Mouse (Mus musculus) limb, embryonic 14.5 days (tissue): ENCODE results near the gene Hoxc13. TPM values are rescaled to one million over a fixed set of nuclear protein-coding genes. Genes with fewer than 3 reads are reported as not detected.
A peak's percentile ranks its signal among the peaks of the same experiment; 100 is the strongest.

Experiments used
- ATAC-seq: fragments of 200-750 bp; cut with Nextera tagmentation; 2 replicates; pipeline ENCODE4 v1.8.0; 2017; ENCODE audit warnings: low read depth, moderate number of reproducible peaks, moderate TSS enrichment; ENCODE audit not compliant: low FRiP score
- DNase-seq: peaks from one replicate; pipeline ENCODE4 v3.0.0-alpha.2; 2015; ENCODE audit warnings: low spot score
- H3K27ac ChIP-seq: fragments of 300-500 bp; sonication (generic); replicated peaks from 2 replicates; pipeline ENCODE4 v1.5.1; 2014; ENCODE audit warnings: low read depth, mild to moderate bottlenecking, low read length, moderate library complexity, mixed read lengths
- H3K27me3 ChIP-seq: fragments of 300-500 bp; sonication (generic); 2 replicates; pipeline ENCODE4 v1.6.1; 2014; ENCODE audit warnings: low read length, mixed read lengths; ENCODE audit not compliant: control insufficient read depth, insufficient read depth
- H3K36me3 ChIP-seq: fragments of 300-500 bp; sonication (generic); 2 replicates; pipeline ENCODE4 v1.6.1; 2014; ENCODE audit warnings: mild to moderate bottlenecking, low read length, moderate library complexity, mixed read lengths; ENCODE audit not compliant: control insufficient read depth, insufficient read depth
- H3K4me1 ChIP-seq: fragments of 300-500 bp; sonication (generic); 2 replicates; pipeline ENCODE4 v1.6.1; 2014; ENCODE audit warnings: antibody characterized with exemption, low read length, mixed read lengths; ENCODE audit not compliant: control insufficient read depth, insufficient read depth
- H3K4me2 ChIP-seq: fragments of 300-500 bp; sonication (generic); replicated peaks from 2 replicates; pipeline ENCODE4 v1.6.1; 2014; ENCODE audit warnings: low read depth, mild to moderate bottlenecking, low read length, moderate library complexity; ENCODE audit not compliant: severe bottlenecking
- H3K4me3 ChIP-seq: fragments of 300-500 bp; sonication (generic); replicated peaks from 2 replicates; pipeline ENCODE4 v1.5.1; 2014; ENCODE audit warnings: low read length
- H3K9ac ChIP-seq: fragments of 300-500 bp; sonication (generic); 2 replicates; pipeline ENCODE4 v1.6.1; 2014; ENCODE audit warnings: mild to moderate bottlenecking, low read depth, low read length, moderate library complexity; ENCODE audit not compliant: severe bottlenecking
- H3K9me3 ChIP-seq: fragments of 300-500 bp; sonication (generic); 2 replicates; pipeline ENCODE4 v1.6.1; 2016; ENCODE audit warnings: low read length; ENCODE audit not compliant: control insufficient read depth
- POLR2A ChIP-seq: fragments of 200-500 bp; IDR thresholded peaks from 2 replicates; pipeline ENCODE4 v1.8.0; 2012; ENCODE audit warnings: inconsistent platforms, mild to moderate bottlenecking, moderate library complexity, borderline replicate concordance; ENCODE audit not compliant: insufficient read depth, insufficient read length; ENCODE audit errors: extremely low read depth
- WGBS: fragments of 180-500 bp; shearing (Covaris S2); extraction: QIAGEN DNeasy Blood & Tissue Kit; methylation state at CpG from one replicate; pipeline ENCODE4 v1.1.7; 2014; 5-methylcytosine and 5-hydroxymethylcytosine counted together
- polyA plus RNA-seq, 2 experiments: library from polyadenylated mRNA; depleted of rRNA in 1 of 2; stranded (reverse) in 1 of 2; unstranded in 1 of 2; fragments of >200 nt; fragmentation: Nextera tagmentation in 1 of 2; extraction: Ambion mirVana in 1 of 2; gene quantifications; 2 replicates each; pipeline versions ENCODE4 v1.2.1 to v1.2.3; 2012 to 2014

Hoxc13 gene
- polyA plus RNA-seq, 2 experiments = 2.9 to 6.1 TPM

- Histone ChIP-seq H3K36me3 (no peaks in the 10 kb centered on the region), H3K27ac (peak overlapping the region; percentile 15; the same call in 1 of the 2 replicates), H3K4me1 (no peaks in the 10 kb centered on the region), H3K9me3 (no peaks in the 10 kb centered on the region), H3K4me3 (peak overlapping the region; percentile 13; the same call in 1 of the 2 replicates), H3K27me3 (peaks cover 90% of the 10 kb centered on the region), H3K9ac (no peak overlapping the region), H3K4me2 (peak overlapping the region; percentile 8)
- WGBS = 2% methylated on average over 9 of the region's 9 CpGs
- TF ChIP-seq POLR2A = no peak
- ATAC-seq = no peak
- DNase-seq = no peak
Measured at GRCm38 (mm10) chr15:102947276-102947675, 26.4 kb downstream of the Hoxc13 start.

GRCm38 (mm10) chr15:102948842-102949241, 27.9 kb downstream of the Hoxc13 start:
- peak overlapping the region; percentile 8; the same call in 1 of the 2 replicates for H3K4me2 ChIP-seq
- H3K9me3 ChIP-seq = no peaks in the 10 kb centered on the region
- H3K27ac ChIP-seq = no peak overlapping the region
- H3K36me3 ChIP-seq = no peaks in the 10 kb centered on the region
- DNase-seq (no peak), ATAC-seq (no peak)
- H3K9ac ChIP-seq = no peak overlapping the region
- H3K4me1 ChIP-seq = no peaks in the 10 kb centered on the region
- 24% methylated on average over 2 of the region's 2 CpGs for WGBS
- no peak overlapping the region for H3K4me3 ChIP-seq
- peaks cover 89% of the 10 kb centered on the region for H3K27me3 ChIP-seq
- TF ChIP-seq POLR2A = no peak

GRCm38 (mm10) chr15:102949696-102950095, 28.8 kb downstream of the Hoxc13 start:
- TF ChIP-seq POLR2A = no peak
- H3K27me3 ChIP-seq = peaks cover 89% of the 10 kb centered on the region
- H3K9me3 ChIP-seq = no peaks in the 10 kb centered on the region
- no peaks in the 10 kb centered on the region for H3K36me3 ChIP-seq
- no peak for ATAC-seq
- peak overlapping the region; percentile 62; the same call in 1 of the 2 replicates for H3K27ac ChIP-seq
- peak overlapping the region; percentile 13; the same call in 1 of the 2 replicates for H3K4me3 ChIP-seq
- 2% methylated on average over 20 of the region's 20 CpGs for WGBS
- no peaks in the 10 kb centered on the region for H3K4me1 ChIP-seq
- H3K4me2 ChIP-seq = peak overlapping the region; percentile 24
- DNase-seq = no peak
- peak overlapping the region; percentile 29; the same call in 1 of the 2 replicates for H3K9ac ChIP-seq

- no peak overlapping the region for H3K9ac ChIP-seq
- H3K27ac ChIP-seq = no peak overlapping the region
- no peak overlapping the region for H3K4me3 ChIP-seq
- peaks cover 89% of the 10 kb centered on the region for H3K27me3 ChIP-seq
- no peak for ATAC-seq
- H3K4me2 ChIP-seq = peak overlapping the region; percentile 24; the same call in 1 of the 2 replicates
- WGBS = 18% methylated on average over 2 of the region's 2 CpGs
- no peaks in the 10 kb centered on the region for H3K9me3 ChIP-seq
- H3K36me3 ChIP-seq = no peaks in the 10 kb centered on the region
- no peak for TF ChIP-seq POLR2A
- DNase-seq = no peak
- no peaks in the 10 kb centered on the region for H3K4me1 ChIP-seq
Measured at GRCm38 (mm10) chr15:102950877-102951276, 30.0 kb downstream of the Hoxc13 start.

GRCm38 (mm10) chr15:102953561-102953960, 32.7 kb downstream of the Hoxc13 start:
- no peaks in the 10 kb centered on the region for H3K9me3 ChIP-seq
- H3K9ac ChIP-seq = peak overlapping the region; percentile 70; the same call in 1 of the 2 replicates
- H3K4me3 ChIP-seq = peak overlapping the region; percentile 44; the same call in 1 of the 2 replicates
- H3K4me2 ChIP-seq = peak overlapping the region; percentile 39
- DNase-seq = no peak
- no peak for ATAC-seq
- no peak for TF ChIP-seq POLR2A
- no peak overlapping the region for H3K27ac ChIP-seq
- no peaks in the 10 kb centered on the region for H3K4me1 ChIP-seq
- H3K36me3 ChIP-seq = no peaks in the 10 kb centered on the region
- H3K27me3 ChIP-seq = peaks cover 90% of the 10 kb centered on the region
- WGBS = 11% methylated on average over 6 of the region's 6 CpGs
